Mouse (Mus musculus): ENCODE measurements around the gene Plcb3.

- TF ChIP-seq CTCF (IDR thresholded peaks at IDR 0.05; ENCODE audit: low read depth, low read length): no peak
- TF ChIP-seq POLR2A (IDR thresholded peaks at IDR 0.05; ENCODE audit: borderline replicate concordance, low read depth, low read length): no peak
These were observed 41.5 kb upstream of the Plcb3 start for GRCm38 (mm10) chr19:7017541-7018457.
